Comparison of ENCODE assay signal across 26 mouse cellular contexts in the genomic region with DNA sequence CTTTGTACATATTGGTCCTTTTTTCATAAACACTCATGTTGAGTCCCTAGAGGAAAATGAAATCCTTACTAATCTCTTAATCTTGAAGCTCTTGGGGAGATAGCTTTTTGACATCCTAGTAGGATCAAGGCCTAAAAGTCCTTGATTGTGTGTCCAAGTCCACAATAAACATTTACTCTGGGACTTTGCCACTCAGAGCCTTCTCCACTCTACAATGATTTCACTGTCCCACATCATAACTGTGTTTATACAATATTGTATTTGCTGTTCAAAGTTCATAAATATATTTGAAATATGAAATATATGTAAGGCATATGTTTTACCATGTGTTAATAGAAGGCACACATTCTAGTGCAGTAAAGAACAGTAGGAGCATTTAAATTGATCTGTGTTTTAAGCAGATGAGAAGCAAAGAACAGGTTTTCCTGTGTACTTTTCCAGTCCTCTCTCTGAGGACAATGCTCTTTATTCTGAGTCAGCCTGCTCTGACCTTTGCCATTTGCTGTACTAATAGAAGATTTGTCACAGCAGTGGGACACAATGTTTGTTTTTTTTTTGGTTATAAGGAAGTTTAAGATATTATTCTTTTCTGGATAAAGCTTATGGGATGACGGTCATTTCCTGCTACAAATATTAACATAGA.
"Had no signal": no experiment of that assay in that cellular context is flagged by ENCODE, and none has a peak within 500 bp of the region (broad histone marks: within the 10 kb centered on the region; RNA-seq: fewer than 3 reads in every experiment).

No protein-coding gene starts in this region.

- H3K4me3 ChIP-seq: gastrocnemius, adult 2 months; heart, adult 2 months; heart, embryonic 13.5 days; heart, embryonic 15.5 days; hindbrain, embryonic 13.5 days; hindbrain, embryonic 15.5 days; kidney, embryonic 15.5 days; limb, embryonic 13.5 days; limb, embryonic 15.5 days; liver, embryonic 13.5 days; liver, embryonic 15.5 days had no signal

- H3K9ac ChIP-seq: heart, embryonic 13.5 days; heart, embryonic 15.5 days; hindbrain, embryonic 13.5 days; hindbrain, embryonic 15.5 days; kidney, embryonic 15.5 days; limb, embryonic 13.5 days; limb, embryonic 15.5 days; liver, embryonic 13.5 days; liver, embryonic 15.5 days had no signal

- H3K27ac ChIP-seq: gastrocnemius, adult 2 months; heart, adult 2 months; heart, embryonic 13.5 days; heart, embryonic 15.5 days; hindbrain, embryonic 13.5 days; hindbrain, embryonic 15.5 days; hindbrain, postnatal 0 days; kidney, embryonic 15.5 days; limb, embryonic 13.5 days; limb, embryonic 15.5 days; liver, embryonic 13.5 days; liver, embryonic 15.5 days had no signal

- H3K36me3 ChIP-seq: heart, embryonic 13.5 days; heart, embryonic 15.5 days; hindbrain, embryonic 13.5 days; hindbrain, embryonic 15.5 days; kidney, embryonic 15.5 days; limb, embryonic 13.5 days; limb, embryonic 15.5 days; liver, embryonic 13.5 days; liver, embryonic 15.5 days had no signal

- H3K4me1 ChIP-seq: heart, embryonic 13.5 days; heart, embryonic 15.5 days; hindbrain, embryonic 13.5 days; hindbrain, embryonic 15.5 days; kidney, embryonic 15.5 days; limb, embryonic 13.5 days; limb, embryonic 15.5 days; liver, embryonic 13.5 days; liver, embryonic 15.5 days had no signal

- H3K9me3 ChIP-seq: heart, embryonic 13.5 days; heart, embryonic 15.5 days; hindbrain, embryonic 15.5 days; kidney, embryonic 15.5 days; limb, embryonic 15.5 days; liver, embryonic 13.5 days; liver, embryonic 15.5 days had no signal

- DNase-seq: gastrocnemius, adult 2 months; gastrocnemius, postnatal 10 days; gastrocnemius, postnatal 25 days; heart, adult 11 months; heart, adult 2 months; heart, postnatal 14 days; heart, postnatal 36 days; kidney, adult 11 months; kidney, adult 2 months; kidney, adult 9 months; kidney, postnatal 10 days; kidney, postnatal 36 days; layer of hippocampus, adult 9-11 months; layer of hippocampus, postnatal 36 days; left cerebral cortex, postnatal 4 days; liver, embryonic 13.5 days had no signal

- H3K4me2 ChIP-seq: heart, embryonic 11.5 days; heart, embryonic 13.5 days; heart, embryonic 15.5 days; hindbrain, embryonic 13.5 days; hindbrain, embryonic 15.5 days; kidney, embryonic 15.5 days; limb, embryonic 13.5 days; limb, embryonic 15.5 days; liver, embryonic 13.5 days; liver, embryonic 15.5 days had no signal

- ATAC-seq: hindbrain, postnatal 0 days had no signal

- H3K27me3 ChIP-seq: heart, embryonic 13.5 days; heart, embryonic 15.5 days; hindbrain, embryonic 13.5 days; hindbrain, embryonic 15.5 days; kidney, embryonic 15.5 days; limb, embryonic 13.5 days; limb, embryonic 15.5 days; liver, embryonic 13.5 days; liver, embryonic 15.5 days had no signal
